Mouse (Mus musculus) heart, embryonic 14.5 days (tissue): ENCODE results near the gene Foxl1. TPM values are rescaled to one million over a fixed set of nuclear protein-coding genes. Genes with fewer than 3 reads are reported as not detected.

Experiments used
- ATAC-seq: fragments of 200-750 bp; cut with Nextera tagmentation; 2 replicates; pipeline ENCODE4 v1.8.0; 2017; ENCODE audit warnings: low read depth, moderate TSS enrichment; ENCODE audit not compliant: insufficient number of reproducible peaks, insufficient read depth, low FRiP score
- H3K27ac ChIP-seq, 2 experiments: fragments of 200-500 bp in 1 of 2; fragments of 300-500 bp in 1 of 2; sonication (generic) in 1 of 2; replicated peaks in 1 of 2; 2 replicates each; pipeline ENCODE4 v1.5.1; 2012 to 2014; ENCODE audit warnings: low read depth in 2 of 2, low read length in 2 of 2, control low read depth in 1 of 2, mild to moderate bottlenecking in 1 of 2, mixed read lengths in 1 of 2; ENCODE audit not compliant: control insufficient read depth in 1 of 2, insufficient read depth in 1 of 2
- H3K27me3 ChIP-seq: fragments of 300-500 bp; sonication (generic); 2 replicates; pipeline ENCODE4 v1.6.1; 2014; ENCODE audit warnings: mild to moderate bottlenecking, low read length, control low read depth; ENCODE audit not compliant: control insufficient read depth, insufficient read depth
- H3K36me3 ChIP-seq: fragments of 300-500 bp; sonication (generic); 2 replicates; pipeline ENCODE4 v1.6.1; 2014; ENCODE audit warnings: mild to moderate bottlenecking, control low read depth, low read length, mixed read lengths; ENCODE audit not compliant: control insufficient read depth, insufficient read depth
- H3K4me1 ChIP-seq, 2 experiments: fragments of 200-500 bp in 1 of 2; fragments of 300-500 bp in 1 of 2; sonication (generic) in 1 of 2; 2 replicates each; pipeline ENCODE4 v1.6.1; 2012 to 2014; ENCODE audit warnings: low read length in 2 of 2, control low read depth in 1 of 2, mixed read lengths in 1 of 2; ENCODE audit not compliant: control insufficient read depth in 2 of 2, insufficient read depth in 2 of 2
- H3K4me2 ChIP-seq: fragments of 300-500 bp; sonication (generic); 2 replicates; pipeline ENCODE4 v1.6.1; 2014; ENCODE audit warnings: mild to moderate bottlenecking, low read length
- H3K4me3 ChIP-seq, 2 experiments: fragments of 200-500 bp in 1 of 2; fragments of 300-500 bp in 1 of 2; sonication (generic) in 1 of 2; 2 replicates each; pipeline ENCODE4 v1.5.1; 2012 to 2014; ENCODE audit warnings: low read length in 2 of 2, mild to moderate bottlenecking in 2 of 2, control low read depth in 1 of 2, low read depth in 1 of 2, moderate library complexity in 1 of 2; ENCODE audit not compliant: control insufficient read depth in 1 of 2, insufficient read depth in 1 of 2
- H3K9ac ChIP-seq: fragments of 300-500 bp; sonication (generic); 2 replicates; pipeline ENCODE4 v1.6.1; 2014; ENCODE audit warnings: mild to moderate bottlenecking, low read length
- H3K9me3 ChIP-seq: fragments of 300-500 bp; sonication (generic); 2 replicates; pipeline ENCODE4 v1.6.1; 2016; ENCODE audit warnings: low read length, control low read depth; ENCODE audit not compliant: control insufficient read depth
- WGBS: fragments of 180-500 bp; shearing (Covaris S2); extraction: QIAGEN DNeasy Blood & Tissue Kit; methylation state at CpG from one replicate; pipeline ENCODE4 v1.1.7; 2014; 5-methylcytosine and 5-hydroxymethylcytosine counted together
- polyA plus RNA-seq: library from polyadenylated mRNA; unstranded; fragments of >200 nt; fragmentation: Nextera tagmentation; extraction: Ambion mirVana; gene quantifications from 2 replicates; pipeline ENCODE4 v1.2.1, GENCODE M21; 2014

Foxl1 gene
- polyA plus RNA-seq, 1 experiment from 2014 or later, result 0.32 TPM

DNA sequence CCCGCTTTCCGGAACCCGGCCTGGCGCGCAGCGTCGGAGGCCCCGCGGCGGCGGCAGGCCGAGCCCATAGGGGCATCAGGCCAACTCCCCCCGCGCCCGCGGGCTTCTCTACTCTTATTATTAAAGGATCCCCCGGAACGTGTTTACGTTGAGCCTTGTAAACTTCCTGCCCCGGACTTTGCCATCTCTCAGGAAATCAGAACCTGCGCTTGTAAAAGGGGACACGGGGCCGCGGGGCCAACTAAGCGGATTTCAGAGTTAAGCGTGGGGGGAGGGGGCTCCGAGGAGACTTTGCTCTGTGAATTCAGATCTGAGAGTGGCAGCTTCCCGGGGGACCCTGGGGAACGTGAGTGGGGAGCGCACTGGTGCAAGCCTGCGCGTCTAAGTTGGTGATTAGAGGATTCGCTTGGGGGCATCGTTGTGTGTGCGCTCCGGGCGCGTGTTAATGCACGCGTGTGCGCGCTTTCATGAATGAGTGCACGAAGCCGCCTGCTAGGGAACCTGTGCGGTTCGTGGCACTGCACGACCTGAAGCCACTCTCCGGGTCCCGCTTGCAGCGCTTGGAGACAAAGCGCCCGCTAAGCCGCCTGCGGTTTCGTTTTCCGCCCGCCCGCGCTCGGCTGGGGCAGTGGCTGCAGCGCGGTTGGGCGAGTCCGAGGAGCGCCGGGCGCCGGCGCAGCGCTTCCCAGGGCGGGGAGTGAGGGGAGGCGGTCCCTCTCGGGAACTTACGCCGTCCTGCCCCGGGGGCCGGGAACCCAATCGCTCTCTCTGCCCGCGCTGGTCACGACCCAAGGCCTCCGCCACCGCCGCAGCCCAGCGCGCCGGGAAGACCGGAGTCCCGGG is 44.4 kb upstream of the Foxl1 start:
- WGBS, result under 1% methylated on average over 85 of the region's 89 CpGs
- Histone ChIP-seq H3K27ac (no peak overlapping the region), H3K4me3 (peak overlapping the region; percentile 56 to 63), H3K27me3 (peaks cover 100% of the 10 kb centered on the region), H3K4me2 (peak overlapping the region; percentile 98), H3K4me1 (peaks cover 0 to 13% of the 10 kb centered on the region in 2 experiments; a peak in 3 of 4 replicates), H3K9me3 (no peaks in the 10 kb centered on the region), H3K36me3 (no peaks in the 10 kb centered on the region), H3K9ac (peak overlapping the region; percentile 62)
- ATAC-seq, result peak; percentile 65

- Histone ChIP-seq H3K27ac (no peak overlapping the region), H3K4me1 (peaks cover 0 to 13% of the 10 kb centered on the region in 2 experiments; a peak in 3 of 4 replicates), H3K9ac (peak overlapping the region; percentile 62), H3K27me3 (peaks cover 100% of the 10 kb centered on the region), H3K4me2 (peak overlapping the region; percentile 98), H3K36me3 (no peaks in the 10 kb centered on the region), H3K4me3 (peak overlapping the region; percentile 56 to 63), H3K9me3 (no peaks in the 10 kb centered on the region)
- no peak for ATAC-seq
- WGBS, result 0% methylated on average over 16 of the region's 27 CpGs
Observed at GRCm38 (mm10) chr8:121083936-121084209, 43.9 kb upstream of the Foxl1 start.

GRCm38 (mm10) chr8:121084210-121084951 is 43.4 kb upstream of the Foxl1 start, which contains the start of gene Foxf1:
Gene Foxf1 (plus strand): TSS chr8:121084386.
- no peak; the same call in 1 of the 2 replicates for ATAC-seq
- H3K9me3 ChIP-seq, result no peaks in the 10 kb centered on the region
- H3K27me3 ChIP-seq, result peaks cover 100% of the 10 kb centered on the region
- H3K36me3 ChIP-seq, result no peaks in the 10 kb centered on the region
- peak within 1 kb of the TSS; percentile 56 to 63 for H3K4me3 ChIP-seq
- peak within 1 kb of the TSS; percentile 62 for H3K9ac ChIP-seq
- peaks cover 0 to 13% of the 10 kb centered on the region in 2 experiments; a peak in 3 of 4 replicates for H3K4me1 ChIP-seq
- WGBS, result under 1% methylated on average over 77 of the region's 83 CpGs
- H3K4me2 ChIP-seq, result peak within 1 kb of the TSS; percentile 98
- no peak within 1 kb of the TSS for H3K27ac ChIP-seq

GRCm38 (mm10) chr8:121085011-121085410 is 42.7 kb upstream of the Foxl1 start:
- 7% methylated on average over 30 of the region's 30 CpGs for WGBS
- H3K4me2 ChIP-seq, result peak overlapping the region; percentile 98
- H3K9me3 ChIP-seq, result no peaks in the 10 kb centered on the region
- ATAC-seq, result no peak
- H3K27ac ChIP-seq, result no peak overlapping the region
- H3K36me3 ChIP-seq, result no peaks in the 10 kb centered on the region
- peaks cover 100% of the 10 kb centered on the region for H3K27me3 ChIP-seq
- peaks cover 0 to 13% of the 10 kb centered on the region in 2 experiments; a peak in 3 of 4 replicates for H3K4me1 ChIP-seq
- H3K4me3 ChIP-seq, result peak overlapping the region; percentile 40 to 63; a peak in 3 of 4 replicates
- 0 out of 2 replicates have a peak overlapping the region, but pooled peaks have one; percentile 62 for H3K9ac ChIP-seq

- no peaks in the 10 kb centered on the region for H3K36me3 ChIP-seq
- no peak overlapping the region for H3K9ac ChIP-seq
- peaks cover 0 to 13% of the 10 kb centered on the region in 2 experiments; a peak in 3 of 4 replicates for H3K4me1 ChIP-seq
- no peak overlapping the region for H3K4me2 ChIP-seq
- ATAC-seq, result no peak
- peaks cover 100% of the 10 kb centered on the region for H3K27me3 ChIP-seq
- 92% methylated on average over 3 of the region's 3 CpGs for WGBS
- no peaks in the 10 kb centered on the region for H3K9me3 ChIP-seq
- no peak overlapping the region for H3K4me3 ChIP-seq
- no peak overlapping the region for H3K27ac ChIP-seq
Observed at GRCm38 (mm10) chr8:121085561-121085960, 42.2 kb upstream of the Foxl1 start.

DNA sequence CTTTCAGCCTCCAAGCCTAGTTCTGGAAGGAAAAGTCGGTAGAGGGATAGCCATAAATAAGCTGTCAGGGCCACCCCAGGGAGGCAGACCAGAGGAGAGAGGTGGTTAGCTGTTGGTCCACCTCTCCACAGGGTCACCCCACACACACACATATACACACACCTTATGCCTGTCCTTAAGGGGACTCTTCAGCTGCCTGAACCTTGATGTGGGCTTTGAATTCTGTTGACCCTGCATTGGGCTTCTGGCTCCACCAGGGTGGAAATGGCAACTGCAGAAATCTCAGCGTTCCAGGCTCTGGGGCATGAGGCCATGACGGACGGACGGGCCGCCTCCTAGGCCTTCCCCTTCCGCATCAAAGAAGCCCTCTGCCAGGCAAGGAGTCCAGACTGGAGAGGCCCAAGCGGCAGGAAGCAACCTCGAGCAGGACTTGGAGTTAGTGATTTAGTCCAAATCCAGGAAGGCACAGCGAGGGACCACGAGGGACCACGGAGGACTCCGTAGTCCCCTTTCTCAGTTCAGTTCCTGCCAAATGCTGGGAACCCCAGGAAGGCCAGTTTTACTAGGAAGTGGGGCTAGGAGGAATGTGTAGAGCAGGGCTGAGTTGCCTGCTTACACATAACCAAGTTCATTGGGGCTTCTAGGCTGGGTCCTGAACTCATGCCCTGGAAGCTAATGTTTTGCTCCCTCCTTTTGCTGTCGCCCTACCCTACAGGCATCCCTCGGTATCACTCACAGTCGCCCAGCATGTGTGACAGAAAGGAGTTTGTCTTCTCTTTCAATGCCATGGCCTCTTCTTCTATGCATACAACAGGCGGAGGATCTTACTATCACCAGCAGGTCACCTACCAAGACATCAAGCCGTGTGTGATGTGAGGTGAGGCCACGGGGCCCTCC is 41.5 kb upstream of the Foxl1 start:
- no peak for ATAC-seq
- peaks cover 100% of the 10 kb centered on the region for H3K27me3 ChIP-seq
- H3K9me3 ChIP-seq, result no peaks in the 10 kb centered on the region
- no peak overlapping the region for H3K4me2 ChIP-seq
- H3K36me3 ChIP-seq, result no peaks in the 10 kb centered on the region
- 35% methylated on average over 19 of the region's 19 CpGs for WGBS
- H3K27ac ChIP-seq, result no peak overlapping the region
- no peak overlapping the region for H3K4me3 ChIP-seq
- peaks cover 0 to 13% of the 10 kb centered on the region in 2 experiments; a peak in 3 of 4 replicates for H3K4me1 ChIP-seq
- H3K9ac ChIP-seq, result no peak overlapping the region

GRCm38 (mm10) chr8:121088281-121088680 is 39.5 kb upstream of the Foxl1 start:
- H3K9ac ChIP-seq, result no peak overlapping the region
- H3K4me2 ChIP-seq, result no peak overlapping the region
- no peak overlapping the region for H3K27ac ChIP-seq
- H3K27me3 ChIP-seq, result peaks cover 97% of the 10 kb centered on the region
- ATAC-seq, result no peak
- H3K4me1 ChIP-seq, result peaks cover 0 to 11% of the 10 kb centered on the region in 2 experiments; a peak in 3 of 4 replicates
- WGBS, result 10% methylated on average over 8 of the region's 8 CpGs
- no peak overlapping the region for H3K4me3 ChIP-seq
- H3K36me3 ChIP-seq, result no peaks in the 10 kb centered on the region
- no peaks in the 10 kb centered on the region for H3K9me3 ChIP-seq
